Mouse (Mus musculus): ENCODE measurements around the gene Pla2g2d. TPM values are rescaled to one million over a fixed set of nuclear protein-coding genes. Genes with fewer than 3 reads are reported as not detected.
A peak's percentile ranks its signal among the peaks of the same experiment; 100 is the strongest.

Pla2g2d gene
- polyA plus RNA-seq (2016; fragmentation: Nextera tagmentation; extraction: Ambion mirVana), result 1.1 and 1.5 TPM in 2 replicates

- no peak within 1 kb of the TSS for H3K27ac ChIP-seq
- no peaks in the 10 kb centered on the region for H3K9me3 ChIP-seq
- H3K27me3 ChIP-seq (replicated peaks), result no peaks in the 10 kb centered on the region
- H3K36me3 ChIP-seq, result no peaks in the 10 kb centered on the region
- no peaks in the 10 kb centered on the region; the same call in 1 of the 2 replicates for H3K4me1 ChIP-seq
- no peak for ATAC-seq (ENCODE audit: low FRiP score, low read depth)
- no peak within 1 kb of the TSS for H3K4me2 ChIP-seq (replicated peaks)
- 86% methylated on average over 6 of the region's 6 CpGs for WGBS
- H3K4me3 ChIP-seq, result no peak within 1 kb of the TSS
- no peak within 1 kb of the TSS for H3K9ac ChIP-seq
Observed at GRCm38 (mm10) chr4:138775435-138775834, at the start of gene Pla2g2d. Gene Pla2g2d, plus strand, starts transcription at chr4:138775735.

GRCm38 (mm10) chr4:138725751-138726150 is 49.8 kb upstream of the Pla2g2d start:
- Histone ChIP-seq H3K27ac (no peak overlapping the region), H3K9ac (no peak overlapping the region), H3K4me3 (no peak overlapping the region), H3K36me3 (no peaks in the 10 kb centered on the region), H3K27me3 (replicated peaks) (no peaks in the 10 kb centered on the region), H3K4me2 (replicated peaks) (peak overlapping the region; percentile 61; the same call in 1 of the 2 replicates), H3K9me3 (no peaks in the 10 kb centered on the region), H3K4me1 (peaks cover 16% of the 10 kb centered on the region)
- no peak for ATAC-seq (ENCODE audit: low FRiP score, low read depth)
- 84% methylated on average over 5 of the region's 5 CpGs for WGBS

- 30% methylated on average over 9 of the region's 9 CpGs for WGBS
- no peak for ATAC-seq (ENCODE audit: low FRiP score, low read depth)
Observed at GRCm38 (mm10) chr4:138729018-138729703, 46.4 kb upstream of the Pla2g2d start.

DNA sequence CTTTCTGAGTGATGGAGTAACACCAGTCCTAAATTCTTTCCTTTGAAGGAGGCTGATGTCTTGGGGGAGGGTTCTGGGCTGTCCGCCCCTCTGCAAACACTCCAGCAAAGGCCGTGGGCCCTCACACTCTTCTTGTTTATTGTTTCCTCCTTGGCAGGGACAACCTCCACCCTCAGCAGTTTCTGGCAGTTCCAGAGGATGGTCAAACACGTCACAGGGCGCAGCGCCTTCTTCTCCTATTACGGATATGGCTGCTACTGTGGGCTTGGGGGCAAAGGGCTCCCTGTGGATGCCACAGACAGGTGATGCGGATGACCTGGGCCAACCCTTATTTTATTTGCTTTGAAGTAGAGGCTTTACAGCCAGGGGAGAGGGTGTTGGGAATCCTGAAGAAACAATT is 41.4 kb upstream of the Pla2g2d start:
- WGBS, result 65% methylated on average over 7 of the region's 7 CpGs
- Histone ChIP-seq H3K36me3 (no peaks in the 10 kb centered on the region), H3K4me1 (peaks cover 15% of the 10 kb centered on the region), H3K9ac (no peak overlapping the region), H3K9me3 (no peaks in the 10 kb centered on the region), H3K4me2 (replicated peaks) (no peak overlapping the region), H3K4me3 (no peak overlapping the region), H3K27me3 (replicated peaks) (no peaks in the 10 kb centered on the region), H3K27ac (no peak overlapping the region)
- no peak for ATAC-seq (ENCODE audit: low FRiP score, low read depth)

More at GRCm38 (mm10) chr4:138729018-138729703, 46.4 kb upstream of the Pla2g2d start:
- H3K4me1 ChIP-seq, result peaks cover 12% of the 10 kb centered on the region
- H3K27me3 ChIP-seq (replicated peaks), result no peaks in the 10 kb centered on the region
- H3K9me3 ChIP-seq, result no peaks in the 10 kb centered on the region
- no peak overlapping the region for H3K9ac ChIP-seq
- no peaks in the 10 kb centered on the region for H3K36me3 ChIP-seq
- no peak overlapping the region for H3K27ac ChIP-seq
- H3K4me2 ChIP-seq (replicated peaks), result no peak overlapping the region
- H3K4me3 ChIP-seq, result no peak overlapping the region

DNA sequence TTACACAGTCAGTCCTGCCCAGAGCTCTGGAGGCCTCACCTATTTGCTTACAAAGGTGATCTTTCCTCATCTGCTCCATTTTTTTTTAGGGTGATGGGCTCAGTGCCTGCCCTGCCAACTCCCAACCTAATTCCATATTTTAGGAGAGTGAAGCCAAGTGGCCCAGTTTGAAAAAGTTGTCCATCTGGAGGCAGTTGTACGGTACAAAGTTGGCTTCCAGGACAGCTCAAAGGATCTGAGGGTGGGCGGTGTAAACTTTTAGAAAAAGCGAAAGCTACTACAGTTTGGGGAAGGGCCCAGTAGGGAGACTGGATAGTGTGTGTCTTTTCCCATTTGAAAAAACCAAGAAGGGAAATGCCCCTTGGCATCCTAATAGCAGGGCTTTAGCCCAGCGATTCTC is 40.7 kb upstream of the Pla2g2d start:
- ATAC-seq (ENCODE audit: low FRiP score, low read depth), result no peak
- Histone ChIP-seq H3K4me1 (peaks cover 20% of the 10 kb centered on the region), H3K4me2 (replicated peaks) (no peak overlapping the region), H3K9me3 (no peaks in the 10 kb centered on the region), H3K4me3 (no peak overlapping the region), H3K36me3 (no peaks in the 10 kb centered on the region), H3K27ac (no peak overlapping the region), H3K27me3 (replicated peaks) (no peaks in the 10 kb centered on the region), H3K9ac (no peak overlapping the region)
- WGBS, result 94% methylated on average over 4 of the region's 4 CpGs

GRCm38 (mm10) chr4:138737031-138737430 is 38.5 kb upstream of the Pla2g2d start, which contains the start of gene Ubxn10:
Gene Ubxn10, minus strand, starts transcription at chr4:138737167.
- H3K9me3 ChIP-seq, result no peaks in the 10 kb centered on the region
- H3K27me3 ChIP-seq (replicated peaks), result no peaks in the 10 kb centered on the region
- no peaks in the 10 kb centered on the region for H3K36me3 ChIP-seq
- no peak within 1 kb of the TSS for H3K4me2 ChIP-seq (replicated peaks)
- no peak within 1 kb of the TSS for H3K27ac ChIP-seq
- ATAC-seq (ENCODE audit: low FRiP score, low read depth), result no peak
- no peak within 1 kb of the TSS for H3K9ac ChIP-seq
- no peak within 1 kb of the TSS for H3K4me3 ChIP-seq
- WGBS, result 76% methylated on average over 7 of the region's 7 CpGs
- H3K4me1 ChIP-seq, result peaks cover 20% of the 10 kb centered on the region

GRCm38 (mm10) chr4:138739136-138739851 is 36.2 kb upstream of the Pla2g2d start:
- no peak for ATAC-seq (ENCODE audit: low FRiP score, low read depth)
- H3K9me3 ChIP-seq, result no peaks in the 10 kb centered on the region
- WGBS, result 10% methylated on average over 7 of the region's 7 CpGs
- H3K36me3 ChIP-seq, result no peaks in the 10 kb centered on the region
- H3K4me2 ChIP-seq (replicated peaks), result no peak overlapping the region
- H3K27me3 ChIP-seq (replicated peaks), result no peaks in the 10 kb centered on the region
- H3K4me1 ChIP-seq, result peaks cover 20% of the 10 kb centered on the region
- no peak overlapping the region for H3K9ac ChIP-seq
- H3K27ac ChIP-seq, result no peak overlapping the region
- no peak overlapping the region for H3K4me3 ChIP-seq

DNA sequence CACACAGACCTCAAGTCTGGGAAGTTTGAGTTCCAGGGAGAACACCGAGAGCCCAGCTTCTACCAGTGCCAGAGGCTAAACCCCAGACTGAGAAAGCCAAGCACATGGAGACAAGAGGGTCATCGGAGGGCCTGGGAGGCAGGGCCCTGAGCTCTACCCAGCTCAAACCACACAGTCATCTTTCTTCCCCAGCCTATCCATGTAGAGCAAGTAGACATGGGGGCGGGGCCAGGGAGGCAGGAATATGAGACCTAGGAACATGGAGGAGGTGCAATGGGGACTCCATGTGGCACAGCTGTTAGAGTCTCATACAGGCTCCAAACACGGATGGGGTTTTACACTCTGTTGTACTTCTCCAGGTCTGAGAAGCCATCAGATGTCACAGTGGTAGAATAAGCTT is 29.7 kb upstream of the Pla2g2d start:
- H3K27me3 ChIP-seq (replicated peaks), result no peaks in the 10 kb centered on the region
- peaks cover 7% of the 10 kb centered on the region; the same call in 1 of the 2 replicates for H3K4me1 ChIP-seq
- H3K36me3 ChIP-seq, result no peaks in the 10 kb centered on the region
- no peak for ATAC-seq (ENCODE audit: low FRiP score, low read depth)
- no peaks in the 10 kb centered on the region for H3K9me3 ChIP-seq
- no peak overlapping the region for H3K9ac ChIP-seq
- H3K4me2 ChIP-seq (replicated peaks), result no peak overlapping the region
- no peak overlapping the region for H3K27ac ChIP-seq
- no peak overlapping the region for H3K4me3 ChIP-seq
- 74% methylated on average over 4 of the region's 4 CpGs for WGBS

- Histone ChIP-seq H3K4me2 (replicated peaks) (no peak overlapping the region), H3K27me3 (replicated peaks) (no peaks in the 10 kb centered on the region), H3K36me3 (no peaks in the 10 kb centered on the region), H3K4me3 (no peak overlapping the region), H3K27ac (no peak overlapping the region), H3K9ac (no peak overlapping the region), H3K9me3 (no peaks in the 10 kb centered on the region), H3K4me1 (peaks cover 7% of the 10 kb centered on the region; the same call in 1 of the 2 replicates)
- 89% methylated on average over 9 of the region's 9 CpGs for WGBS
- no peak for ATAC-seq (ENCODE audit: low FRiP score, low read depth)
Observed at GRCm38 (mm10) chr4:138746866-138747265, 28.7 kb upstream of the Pla2g2d start.

GRCm38 (mm10) chr4:138747851-138748250 is 27.7 kb upstream of the Pla2g2d start:
- Histone ChIP-seq H3K4me1 (peaks cover 7% of the 10 kb centered on the region; the same call in 1 of the 2 replicates), H3K27ac (no peak overlapping the region), H3K27me3 (replicated peaks) (no peaks in the 10 kb centered on the region), H3K36me3 (no peaks in the 10 kb centered on the region), H3K4me2 (replicated peaks) (no peak overlapping the region), H3K9me3 (no peaks in the 10 kb centered on the region), H3K4me3 (no peak overlapping the region), H3K9ac (no peak overlapping the region)
- WGBS, result 62% methylated on average over 10 of the region's 10 CpGs
- peak; percentile 76 for ATAC-seq (ENCODE audit: low FRiP score, low read depth)

DNA sequence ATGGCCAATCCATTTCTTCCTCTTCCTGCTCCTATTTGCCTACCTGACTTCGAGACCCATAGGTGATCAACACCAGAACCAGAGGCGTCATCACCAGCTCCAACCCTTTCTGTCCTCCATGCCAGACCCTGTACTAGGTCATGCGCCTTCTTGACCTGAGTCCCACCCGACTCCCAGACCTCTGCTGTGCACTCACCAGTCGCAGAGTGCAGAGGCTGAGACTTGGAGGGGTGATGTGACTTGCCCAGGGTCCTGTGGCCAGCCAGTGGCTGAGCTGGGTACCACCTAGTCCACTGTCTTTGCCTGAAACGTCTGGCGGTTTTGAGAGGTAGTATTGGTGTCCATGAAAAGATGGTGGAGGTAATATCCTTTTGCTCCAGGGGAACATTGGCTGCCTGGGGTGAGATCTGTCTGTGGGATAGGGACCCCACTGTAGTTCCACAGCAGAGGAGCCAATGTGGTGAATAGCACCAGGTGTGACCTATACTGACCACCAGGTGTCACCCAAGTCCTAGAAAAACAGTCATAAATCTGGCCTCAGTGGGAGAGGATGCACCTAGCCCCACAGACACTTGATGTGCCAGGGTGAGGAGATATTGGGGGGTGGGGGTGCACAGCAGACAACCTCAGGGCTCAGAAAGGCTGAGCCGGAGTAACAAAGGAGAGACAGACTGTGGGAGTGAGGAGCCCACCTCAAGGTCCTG is 27.0 kb upstream of the Pla2g2d start:
- H3K4me2 ChIP-seq (replicated peaks), result no peak overlapping the region
- H3K27me3 ChIP-seq (replicated peaks), result no peaks in the 10 kb centered on the region
- H3K9me3 ChIP-seq, result no peaks in the 10 kb centered on the region
- peaks cover 7% of the 10 kb centered on the region; the same call in 1 of the 2 replicates for H3K4me1 ChIP-seq
- no peaks in the 10 kb centered on the region for H3K36me3 ChIP-seq
- no peak overlapping the region for H3K9ac ChIP-seq
- H3K27ac ChIP-seq, result no peak overlapping the region
- WGBS, result 60% methylated on average over 8 of the region's 8 CpGs
- peak; percentile 44; the same call in 1 of the 2 replicates for ATAC-seq (ENCODE audit: low FRiP score, low read depth)
- H3K4me3 ChIP-seq, result no peak overlapping the region

DNA sequence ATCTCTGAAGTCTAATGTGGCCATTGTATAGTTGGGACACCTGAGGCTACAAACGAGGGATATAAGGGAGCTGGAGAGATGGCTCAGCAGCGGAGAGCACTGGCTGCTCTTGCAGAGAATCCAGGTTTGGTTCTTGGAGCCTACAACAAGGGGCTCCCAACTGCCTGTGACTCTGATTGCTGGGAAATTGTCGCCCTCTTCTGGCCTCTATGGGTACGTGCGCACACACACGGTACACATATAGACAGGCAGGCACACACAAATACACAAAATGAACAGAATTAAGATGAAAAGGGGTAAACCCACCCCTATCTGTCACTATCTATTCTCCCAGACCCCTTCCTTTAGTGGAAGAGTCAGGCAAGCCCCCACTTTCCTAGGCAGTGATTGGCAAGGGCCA is 22.9 kb upstream of the Pla2g2d start:
- 93% methylated on average over 6 of the region's 6 CpGs for WGBS
- Histone ChIP-seq H3K4me3 (no peak overlapping the region), H3K4me1 (peaks cover 18% of the 10 kb centered on the region), H3K9ac (no peak overlapping the region), H3K4me2 (replicated peaks) (no peak overlapping the region), H3K27ac (no peak overlapping the region), H3K36me3 (no peaks in the 10 kb centered on the region), H3K27me3 (replicated peaks) (no peaks in the 10 kb centered on the region), H3K9me3 (no peaks in the 10 kb centered on the region)
- no peak for ATAC-seq (ENCODE audit: low FRiP score, low read depth)
